ENCODE assay signal across 21 mouse cellular contexts in genomic region chr4:91116807-91117609, GRCm38 (mm10).
DNase-seq lines count a peak whose midpoint lies in the region; ATAC-seq and TF ChIP-seq lines count a peak whose summit lies in the region.
"Had no signal": no experiment of that assay in that cellular context is flagged by ENCODE, and none has a peak within 500 bp of the region (broad histone marks: within the 10 kb centered on the region; RNA-seq: fewer than 3 reads in every experiment).

No protein-coding gene starts in this region.

- no peak for TF ChIP-seq EP300 in MEL (IDR thresholded peaks at IDR 0.05; ENCODE audit: low read depth in 1 of 2, low read length in 2 of 2)

- H3K4me2 ChIP-seq in heart, embryonic 11.5 days = no peak overlapping the region
- H3K4me2 ChIP-seq: heart, embryonic 15.5 days; lung, embryonic 15.5 days; midbrain, embryonic 12.5 days had no signal

- H3K36me3 ChIP-seq in MEL (ENCODE audit: control insufficient read depth in 1 of 2, insufficient read depth in 2 of 2, low read length in 2 of 2) = peaks cover 0 to 5% of the 10 kb centered on the region in 2 experiments; a peak in 2 of 4 replicates
- no peaks in the 10 kb centered on the region for H3K36me3 ChIP-seq in hindbrain, embryonic 10.5 days
- H3K36me3 ChIP-seq in heart, embryonic 11.5 days (ENCODE audit: control insufficient read depth, insufficient read depth, low read length) = no peaks in the 10 kb centered on the region
- H3K36me3 ChIP-seq: heart, embryonic 15.5 days; lung, embryonic 15.5 days; midbrain, embryonic 12.5 days had no signal

- no peaks in the 10 kb centered on the region for H3K79me2 ChIP-seq in MEL (ENCODE audit: control insufficient read depth, insufficient read depth, low read length, poor library complexity)

- no peak for TF ChIP-seq POLR2A in MEL (IDR thresholded peaks at IDR 0.05; ENCODE audit: control insufficient read depth in 1 of 2, insufficient read depth in 1 of 2, low read depth in 1 of 2, low read length in 2 of 2, poor library complexity in 1 of 2)

- intact Hi-C loops in gastrocnemius, postnatal 36 days (cut with DNase I) = no loop called here

- DNase-seq in frontal cortex, postnatal 14 days (ENCODE audit: low spot score in 2 of 2) = no peak
- DNase-seq in MEL (ENCODE audit: low read depth, low spot score) = peak; percentile 8
- DNase-seq in cerebellum, adult 11-12 months = peak; percentile 24
- DNase-seq in cerebellum, postnatal 25 days = peak; percentile 60 to 69
- no peak for DNase-seq in hindbrain, embryonic 10.5 days (ENCODE audit: low spot score)
- DNase-seq in gastrocnemius, postnatal 36 days = no peak
- DNase-seq: adrenal gland, postnatal 36 days; B cell, adult 2 months; embryo, embryonic 11 days; heart, adult 2 months; kidney, adult 8-10 months; kidney, postnatal 36 days; thymus, postnatal 14 days had no signal

- no peaks in the 10 kb centered on the region for H3K9me3 ChIP-seq in MEL (replicated peaks; ENCODE audit: insufficient read depth, low read length)
- no peaks in the 10 kb centered on the region for H3K9me3 ChIP-seq in hindbrain, embryonic 10.5 days
- H3K9me3 ChIP-seq in heart, embryonic 11.5 days (replicated peaks; ENCODE audit: control insufficient read depth, low read length) = no peaks in the 10 kb centered on the region
- H3K9me3 ChIP-seq: heart, embryonic 15.5 days; lung, embryonic 15.5 days; midbrain, embryonic 12.5 days had no signal

- no peaks in the 10 kb centered on the region for H3K27me3 ChIP-seq in MEL (ENCODE audit: control insufficient read depth in 1 of 2, insufficient read depth in 2 of 2, low read length in 2 of 2)
- H3K27me3 ChIP-seq in hindbrain, embryonic 10.5 days (ENCODE audit: insufficient read depth, poor library complexity, severe bottlenecking) = no peaks in the 10 kb centered on the region
- no peaks in the 10 kb centered on the region for H3K27me3 ChIP-seq in heart, embryonic 11.5 days (ENCODE audit: control insufficient read depth, insufficient read depth, low read length)
- H3K27me3 ChIP-seq: heart, embryonic 15.5 days; lung, embryonic 15.5 days; midbrain, embryonic 12.5 days had no signal

- H3K4me3 ChIP-seq in MEL (ENCODE audit: control insufficient read depth in 1 of 2, insufficient read depth in 1 of 2, low read depth in 2 of 2, low read length in 2 of 2) = no peak overlapping the region
- H3K4me3 ChIP-seq in hindbrain, embryonic 10.5 days = no peak overlapping the region
- no peak overlapping the region for H3K4me3 ChIP-seq in heart, embryonic 11.5 days (ENCODE audit: low read depth, low read length)
- H3K4me3 ChIP-seq: heart, adult 2 months; heart, embryonic 15.5 days; lung, embryonic 15.5 days; midbrain, embryonic 12.5 days; myocyte had no signal

- ATAC-seq in frontal cortex, adult (ENCODE audit: low TSS enrichment) = peak; percentile 47; the same call in 1 of the 2 replicates
- ATAC-seq in heart, embryonic 11.5 days (replicated peaks; ENCODE audit: insufficient number of reproducible peaks, low FRiP score, low TSS enrichment) = no peak

- WGBS in hindbrain, embryonic 10.5 days = 80% methylated on average over 5 of the region's 5 CpGs
- 76% methylated on average over 5 of the region's 5 CpGs for WGBS in heart, embryonic 11.5 days (ENCODE audit: insufficient replicate concordance)

- no peak for TF ChIP-seq CTCF in MEL (IDR thresholded peaks at IDR 0.05 in 2 of 3, conservative IDR thresholded peaks at IDR 0.05 in 1 of 3; ENCODE audit: control insufficient read depth in 1 of 3, insufficient read depth in 1 of 3, low read depth in 2 of 3, low read length in 3 of 3, poor library complexity in 1 of 3, severe bottlenecking in 1 of 3)

- no peak overlapping the region for H3K27ac ChIP-seq in MEL (ENCODE audit: control insufficient read depth, low read depth, low read length)
- no peak overlapping the region for H3K27ac ChIP-seq in hindbrain, embryonic 10.5 days
- no peak overlapping the region for H3K27ac ChIP-seq in heart, embryonic 11.5 days (ENCODE audit: low read depth, low read length)
- H3K27ac ChIP-seq: heart, adult 2 months; heart, embryonic 15.5 days; liver, embryonic 14.5 days; lung, embryonic 15.5 days; macrophage; midbrain, embryonic 12.5 days had no signal

- H3K4me1 ChIP-seq in MEL (ENCODE audit: control insufficient read depth in 1 of 2, insufficient read depth in 2 of 2, low read length in 2 of 2) = peaks cover 0 to 18% of the 10 kb centered on the region in 2 experiments; a peak in 2 of 4 replicates
- H3K4me1 ChIP-seq in hindbrain, embryonic 10.5 days (replicated peaks) = no peaks in the 10 kb centered on the region
- H3K4me1 ChIP-seq in heart, embryonic 11.5 days (ENCODE audit: control insufficient read depth, insufficient read depth, low read length) = no peaks in the 10 kb centered on the region
- H3K4me1 ChIP-seq: heart, embryonic 15.5 days; lung, embryonic 15.5 days; midbrain, embryonic 12.5 days had no signal

- TF ChIP-seq RAD21 in MEL (IDR thresholded peaks at IDR 0.05; ENCODE audit: low read depth, low read length) = no peak

- no peak overlapping the region for H3K9ac ChIP-seq in MEL (ENCODE audit: control insufficient read depth, low read depth, low read length, poor library complexity, severe bottlenecking)
- no peak overlapping the region for H3K9ac ChIP-seq in heart, embryonic 11.5 days (ENCODE audit: low read depth, low read length)
- H3K9ac ChIP-seq: heart, embryonic 15.5 days; liver, embryonic 14.5 days; lung, embryonic 15.5 days; midbrain, embryonic 12.5 days had no signal

TF ChIP-seq in MEL, 35 proteins besides CTCF, POLR2A, EP300 and RAD21:
- TF ChIP-seq USF2 (IDR thresholded peaks at IDR 0.05; ENCODE audit: borderline replicate concordance in 1 of 2, insufficient read depth in 1 of 2, low read depth in 1 of 2, low read length in 2 of 2) (no peak), USF1 (IDR thresholded peaks at IDR 0.05; ENCODE audit: low read depth, low read length) (no peak), ZMIZ1 (IDR thresholded peaks at IDR 0.05; ENCODE audit: low read depth, low read length) (no peak), TBP (IDR thresholded peaks at IDR 0.05; ENCODE audit: low read depth, low read length) (no peak)

Comparison
In these comparisons a context has a peak if more than half of its experiments do, and no peak if none do; other contexts are left out.
1. DNase-seq: peak in MEL (single experiment), cerebellum, adult 11-12 months (single experiment) and cerebellum, postnatal 25 days (2 of 2); none in frontal cortex, postnatal 14 days (0 of 2), hindbrain, embryonic 10.5 days (single experiment) and gastrocnemius, postnatal 36 days (0 of 2).